Mouse (Mus musculus) heart, postnatal 4 days (tissue): ENCODE results near the gene Oprd1. TPM values are rescaled to one million over a fixed set of nuclear protein-coding genes. Genes with fewer than 3 reads are reported as not detected.

Experiments
- DNase-seq: peaks from one replicate; pipeline ENCODE4 v3.0.0; 2021
- total RNA-seq, 2 experiments: library from RNA; stranded (reverse); gene quantifications; 2 replicates each; pipeline ENCODE4 v1.2.3; 2021

The Oprd1 gene
- total RNA-seq, 2 experiments from 2014 or later: 0.45 to 0.54 TPM

GRCm38 (mm10) chr4:132133381-132133780, 10.9 kb downstream of the Oprd1 start:
- no peak for DNase-seq

- no peak for DNase-seq
Measured at GRCm38 (mm10) chr4:132132297-132132696, 12.0 kb downstream of the Oprd1 start.

GRCm38 (mm10) chr4:132131790-132132189, 12.5 kb downstream of the Oprd1 start:
- DNase-seq: no peak

GRCm38 (mm10) chr4:132131116-132131515, 13.2 kb downstream of the Oprd1 start:
- DNase-seq: no peak

- DNase-seq: no peak
Measured at GRCm38 (mm10) chr4:132130645-132131044, 13.6 kb downstream of the Oprd1 start.

GRCm38 (mm10) chr4:132130134-132130533, 14.2 kb downstream of the Oprd1 start:
- DNase-seq: no peak

- peak; percentile 73 for DNase-seq
Measured at GRCm38 (mm10) chr4:132128997-132129636, 15.2 kb downstream of the Oprd1 start.

- DNase-seq: peak; percentile 13
Measured at GRCm38 (mm10) chr4:132127091-132127490, 17.2 kb downstream of the Oprd1 start.

GRCm38 (mm10) chr4:132123166-132123565, 21.1 kb downstream of the Oprd1 start:
- DNase-seq: no peak

GRCm38 (mm10) chr4:132121674-132122073, 22.6 kb downstream of the Oprd1 start:
- DNase-seq: peak; percentile 16

GRCm38 (mm10) chr4:132119566-132119965, 24.7 kb downstream of the Oprd1 start:
- no peak for DNase-seq

GRCm38 (mm10) chr4:132116315-132116714, 28.0 kb downstream of the Oprd1 start:
- no peak for DNase-seq

- DNase-seq: peak; percentile 25
Measured at GRCm38 (mm10) chr4:132113411-132114095, 30.7 kb downstream of the Oprd1 start.

GRCm38 (mm10) chr4:132111227-132111626, 33.1 kb downstream of the Oprd1 start:
- DNase-seq: no peak

GRCm38 (mm10) chr4:132108221-132108620, 36.1 kb downstream of the Oprd1 start:
- DNase-seq: no peak

- DNase-seq: no peak
Measured at GRCm38 (mm10) chr4:132101152-132101551, 43.1 kb downstream of the Oprd1 start.

- no peak for DNase-seq
Measured at GRCm38 (mm10) chr4:132099548-132099947, 44.7 kb downstream of the Oprd1 start.

GRCm38 (mm10) chr4:132095043-132095442, 49.2 kb downstream of the Oprd1 start:
- DNase-seq: no peak

GRCm38 (mm10) chr4:132093928-132094327, 50.4 kb downstream of the Oprd1 start:
- no peak for DNase-seq

- no peak for DNase-seq
Measured at GRCm38 (mm10) chr4:132093136-132093535, 51.1 kb downstream of the Oprd1 start.

GRCm38 (mm10) chr4:132088921-132089320, 55.4 kb downstream of the Oprd1 start:
- peak; percentile 70 for DNase-seq

- DNase-seq: no peak
Measured at GRCm38 (mm10) chr4:132085114-132085513, 59.2 kb downstream of the Oprd1 start.

GRCm38 (mm10) chr4:132080492-132080983, 63.7 kb downstream of the Oprd1 start:
- DNase-seq: no peak
